Mouse (Mus musculus) MEL (cell line): Measurements from ENCODE around the gene Gck. TPM values are rescaled to one million over a fixed set of nuclear protein-coding genes. Genes with fewer than 3 reads are reported as not detected.

Experiments used
- DNase-seq: peaks from one replicate; pipeline ENCODE4 v3.0.0; 2011; ENCODE audit warnings: low read depth, low spot score
- H3K27ac ChIP-seq: 2 replicates; pipeline ENCODE4 v1.5.1; 2012; ENCODE audit warnings: low read depth, mild to moderate bottlenecking, control low read depth, low read length, moderate library complexity; ENCODE audit not compliant: control insufficient read depth
- H3K27me3 ChIP-seq, 2 experiments: fragments of 150-350 bp in 1 of 2; sonication (generic) in 1 of 2; 2 replicates each; pipeline ENCODE4 v1.6.1; 2012; ENCODE audit warnings: low read length in 2 of 2, mild to moderate bottlenecking in 2 of 2, improper control_type of control experiment in 1 of 2, moderate library complexity in 1 of 2; ENCODE audit not compliant: insufficient read depth in 2 of 2, control insufficient read depth in 1 of 2
- H3K36me3 ChIP-seq, 2 experiments: 2 replicates each; pipeline ENCODE4 v1.6.1; 2012 to 2014; ENCODE audit warnings: low read length in 2 of 2, improper control_type of control experiment in 1 of 2, inconsistent platforms in 1 of 2, mild to moderate bottlenecking in 1 of 2; ENCODE audit not compliant: insufficient read depth in 2 of 2, control insufficient read depth in 1 of 2
- H3K4me1 ChIP-seq, 2 experiments: fragments of 150-350 bp in 1 of 2; sonication (generic) in 1 of 2; 2 replicates each; pipeline ENCODE4 v1.6.1; 2012; ENCODE audit warnings: low read length in 2 of 2, improper control_type of control experiment in 1 of 2, mild to moderate bottlenecking in 1 of 2; ENCODE audit not compliant: insufficient read depth in 2 of 2, control insufficient read depth in 1 of 2
- H3K4me3 ChIP-seq, 2 experiments: fragments of 150-350 bp in 1 of 2; sonication (generic) in 1 of 2; 2 replicates each; pipeline ENCODE4 v1.5.1; 2012; ENCODE audit warnings: low read depth in 2 of 2, low read length in 2 of 2, mild to moderate bottlenecking in 2 of 2, moderate library complexity in 2 of 2, control low read depth in 1 of 2, improper control_type of control experiment in 1 of 2; ENCODE audit not compliant: control insufficient read depth in 1 of 2, insufficient read depth in 1 of 2
- H3K79me2 ChIP-seq: 2 replicates; pipeline ENCODE4 v1.6.1; 2012; ENCODE audit warnings: mild to moderate bottlenecking, low read length, moderate library complexity; ENCODE audit not compliant: control insufficient read depth, poor library complexity, insufficient read depth
- H3K9ac ChIP-seq: 2 replicates; pipeline ENCODE4 v1.6.1; 2012; ENCODE audit warnings: low read depth, mild to moderate bottlenecking, control low read depth, low read length, moderate library complexity; ENCODE audit not compliant: control insufficient read depth, poor library complexity, severe bottlenecking
- H3K9me3 ChIP-seq: fragments of 150-350 bp; sonication (generic); replicated peaks from 2 replicates; pipeline ENCODE4 v1.6.1; 2012; ENCODE audit warnings: mild to moderate bottlenecking, low read length, improper control_type of control experiment, moderate library complexity; ENCODE audit not compliant: insufficient read depth
- BHLHE40 ChIP-seq: IDR thresholded peaks from 2 replicates; pipeline ENCODE4 v1.6.1; 2012; ENCODE audit warnings: low read depth, mild to moderate bottlenecking, inconsistent platforms, low read length, improper control_type of control experiment, borderline replicate concordance
- CHD1 ChIP-seq: IDR thresholded peaks from 2 replicates; pipeline ENCODE4 v1.6.1; 2012; ENCODE audit warnings: low read depth, mild to moderate bottlenecking, inconsistent platforms, low read length, improper control_type of control experiment
- CTCF ChIP-seq, 3 experiments: IDR thresholded peaks in 2 of 3; conservative IDR thresholded peaks in 1 of 3; 2 replicates each; pipeline ENCODE4 v1.5.1; 2011 to 2012; ENCODE audit warnings: low read length in 3 of 3, low read depth in 2 of 3, mild to moderate bottlenecking in 2 of 3, improper control_type of control experiment in 1 of 3, inconsistent platforms in 1 of 3, mixed read lengths in 1 of 3, moderate library complexity in 1 of 3; ENCODE audit not compliant: control insufficient read depth in 1 of 3, insufficient read depth in 1 of 3, poor library complexity in 1 of 3, severe bottlenecking in 1 of 3
- E2F4 ChIP-seq: IDR thresholded peaks from 2 replicates; pipeline ENCODE4 v1.6.1; 2011; ENCODE audit warnings: low read depth, low read length, improper control_type of control experiment, borderline replicate concordance
- ELF1 ChIP-seq: IDR thresholded peaks from 2 replicates; pipeline ENCODE4 v1.6.1; 2014; ENCODE audit warnings: low read depth, mild to moderate bottlenecking, inconsistent platforms, low read length, improper control_type of control experiment, moderate library complexity
- EP300 ChIP-seq, 2 experiments: IDR thresholded peaks; 2 replicates each; pipeline ENCODE4 v1.6.1; 2011; ENCODE audit warnings: improper control_type of control experiment in 2 of 2, low read length in 2 of 2, low read depth in 1 of 2, mild to moderate bottlenecking in 1 of 2
- ETS1 ChIP-seq: IDR thresholded peaks from 2 replicates; pipeline ENCODE4 v1.6.1; 2012; ENCODE audit warnings: low read depth, mild to moderate bottlenecking, inconsistent platforms, low read length, improper control_type of control experiment, moderate library complexity
- GABPA ChIP-seq: IDR thresholded peaks from 2 replicates; pipeline ENCODE4 v1.6.1; 2012; ENCODE audit warnings: low read depth, mild to moderate bottlenecking, inconsistent platforms, low read length, improper control_type of control experiment, moderate library complexity
- HCFC1 ChIP-seq: IDR thresholded peaks from 2 replicates; pipeline ENCODE4 v1.6.1; 2012; ENCODE audit warnings: low read depth, mild to moderate bottlenecking, inconsistent platforms, low read length, improper control_type of control experiment, moderate library complexity
- JUND ChIP-seq: IDR thresholded peaks from 2 replicates; pipeline ENCODE4 v1.6.1; 2011; ENCODE audit warnings: low read depth, mild to moderate bottlenecking, improper control_type of control experiment, low read length
- MAFK ChIP-seq: IDR thresholded peaks from 2 replicates; pipeline ENCODE4 v1.6.1; 2011; ENCODE audit warnings: low read depth, mild to moderate bottlenecking, low read length, improper control_type of control experiment, borderline replicate concordance
- MAX ChIP-seq: IDR thresholded peaks from 2 replicates; pipeline ENCODE4 v1.6.1; 2011; ENCODE audit warnings: low read length, improper control_type of control experiment
- MAZ ChIP-seq: IDR thresholded peaks from 2 replicates; pipeline ENCODE4 v1.6.1; 2012; ENCODE audit warnings: low read depth, mild to moderate bottlenecking, inconsistent platforms, low read length, improper control_type of control experiment
- MXI1 ChIP-seq: IDR thresholded peaks from 2 replicates; pipeline ENCODE4 v1.6.1; 2011; ENCODE audit warnings: mild to moderate bottlenecking, low read depth, low read length, improper control_type of control experiment
- MYB ChIP-seq: IDR thresholded peaks from 2 replicates; pipeline ENCODE4 v1.6.1; 2011; ENCODE audit warnings: mild to moderate bottlenecking, low read depth, low read length, improper control_type of control experiment
- POLR2AphosphoS5 ChIP-seq: IDR thresholded peaks from 2 replicates; pipeline ENCODE4 v1.6.1; 2012; ENCODE audit warnings: low read depth, borderline replicate concordance, mild to moderate bottlenecking, inconsistent platforms, low read length, moderate library complexity, mixed read lengths
- RCOR1 ChIP-seq: IDR thresholded peaks from 2 replicates; pipeline ENCODE4 v1.6.1; 2012; ENCODE audit warnings: low read depth, mild to moderate bottlenecking, inconsistent platforms, low read length, improper control_type of control experiment
- TAL1 ChIP-seq: IDR thresholded peaks from 2 replicates; pipeline ENCODE4 v1.6.1; 2012; ENCODE audit warnings: mild to moderate bottlenecking, inconsistent platforms, low read length, moderate library complexity, mixed read lengths
- USF2 ChIP-seq, 2 experiments: IDR thresholded peaks; 2 replicates each; pipeline ENCODE4 v1.6.1; 2011 to 2012; ENCODE audit warnings: improper control_type of control experiment in 2 of 2, low read length in 2 of 2, borderline replicate concordance in 1 of 2, inconsistent platforms in 1 of 2, low read depth in 1 of 2, mild to moderate bottlenecking in 1 of 2; ENCODE audit not compliant: insufficient read depth in 1 of 2
- ZC3H11A ChIP-seq: IDR thresholded peaks from 2 replicates; pipeline ENCODE4 v1.6.1; 2012; ENCODE audit warnings: low read depth, mild to moderate bottlenecking, inconsistent platforms, low read length, improper control_type of control experiment
- ZKSCAN1 ChIP-seq: IDR thresholded peaks from 2 replicates; pipeline ENCODE4 v1.6.1; 2012; ENCODE audit warnings: low read depth, mild to moderate bottlenecking, inconsistent platforms, low read length, improper control_type of control experiment, moderate library complexity
- ZMIZ1 ChIP-seq: IDR thresholded peaks from 2 replicates; pipeline ENCODE4 v1.6.1; 2012; ENCODE audit warnings: low read depth, mild to moderate bottlenecking, inconsistent platforms, low read length, improper control_type of control experiment, moderate library complexity
- polyA plus RNA-seq, 2 experiments: library from polyadenylated mRNA; stranded (reverse) in 1 of 2; unstranded in 1 of 2; fragments of >175 nt in 1 of 2; fragments of >200 nt in 1 of 2; gene quantifications; 2 replicates each; pipeline versions ENCODE4 v1.2.1 to v1.2.4; 2012; ENCODE audit warnings: low replicate concordance in 2 of 2, low read depth in 1 of 2; ENCODE audit not compliant: insufficient read length in 2 of 2, insufficient read depth in 1 of 2, missing spikeins in 1 of 2
- total RNA-seq: library from RNA; depleted of rRNA; stranded (reverse); fragments of 300-350 nt; gene quantifications from 2 replicates; pipeline ENCODE4 v1.2.3, GENCODE M21; 2012

Gck gene
- total and polyA plus RNA-seq, 3 experiments, result not detected

- Histone ChIP-seq H3K9me3 (no peaks in the 10 kb centered on the region), H3K4me3 (no peak overlapping the region), H3K27me3 (no peaks in the 10 kb centered on the region), H3K36me3 (no peaks in the 10 kb centered on the region), H3K27ac (no peak overlapping the region), H3K79me2 (no peaks in the 10 kb centered on the region), H3K4me1 (no peaks in the 10 kb centered on the region), H3K9ac (no peak overlapping the region)
- no peak for DNase-seq
- TF ChIP-seq MYB (no peak), MAZ (no peak), MXI1 (no peak), ELF1 (no peak), POLR2AphosphoS5 (no peak), MAX (no peak)
Measured at GRCm38 (mm10) chr11:5980108-5980507, 30.2 kb upstream of the Gck start.

DNA sequence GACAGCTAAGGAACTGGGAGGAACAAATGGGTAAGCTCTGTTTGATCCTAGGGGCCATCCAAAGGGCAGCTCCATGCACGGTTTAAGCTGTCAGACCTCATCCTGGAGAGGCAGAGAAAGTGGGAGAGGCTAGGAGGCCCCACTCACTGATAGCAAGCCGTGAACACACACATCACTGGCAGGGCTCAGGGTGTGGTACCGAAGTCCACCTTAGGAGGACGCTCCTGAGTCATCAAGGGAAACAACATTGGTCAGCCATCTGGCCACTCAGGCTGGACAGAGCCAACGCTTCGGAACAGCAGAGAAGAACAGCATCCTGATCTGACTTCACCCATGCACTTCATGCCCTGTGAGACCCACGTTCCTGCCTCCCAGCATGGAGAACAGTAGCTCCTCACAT, 29.2 kb upstream of the Gck start:
- Histone ChIP-seq H3K9ac (no peak overlapping the region), H3K9me3 (no peaks in the 10 kb centered on the region), H3K4me1 (no peaks in the 10 kb centered on the region), H3K36me3 (no peaks in the 10 kb centered on the region), H3K79me2 (no peaks in the 10 kb centered on the region), H3K4me3 (no peak overlapping the region), H3K27ac (no peak overlapping the region), H3K27me3 (no peaks in the 10 kb centered on the region)
- no peak for TF ChIP-seq MAX
- TF ChIP-seq EP300 (IDR thresholded peaks at IDR 0.05; ENCODE audit: low read depth in 1 of 2, low read length in 2 of 2), result no peak
- no peak for TF ChIP-seq USF2 (IDR thresholded peaks at IDR 0.05; ENCODE audit: borderline replicate concordance in 1 of 2, insufficient read depth in 1 of 2, low read depth in 1 of 2, low read length in 2 of 2)
- TF ChIP-seq ETS1, result no peak
- TF ChIP-seq MAFK, result no peak
- TF ChIP-seq TAL1, result no peak
- TF ChIP-seq CHD1, result no peak
- peak in 1 of 3 experiments; percentile 26; a peak in 1 of 6 replicates for TF ChIP-seq CTCF (IDR thresholded peaks at IDR 0.05 in 2 of 3, conservative IDR thresholded peaks at IDR 0.05 in 1 of 3; ENCODE audit: control insufficient read depth in 1 of 3, insufficient read depth in 1 of 3, low read depth in 2 of 3, low read length in 3 of 3, poor library complexity in 1 of 3, severe bottlenecking in 1 of 3)
- DNase-seq, result no peak

GRCm38 (mm10) chr11:5976106-5976505, 26.2 kb upstream of the Gck start:
- Histone ChIP-seq H3K36me3 (no peaks in the 10 kb centered on the region), H3K27me3 (no peaks in the 10 kb centered on the region), H3K4me3 (no peak overlapping the region), H3K9ac (no peak overlapping the region), H3K27ac (no peak overlapping the region), H3K79me2 (no peaks in the 10 kb centered on the region)
- DNase-seq, result no peak
- TF ChIP-seq GABPA (no peak), HCFC1 (no peak), EP300 (IDR thresholded peaks at IDR 0.05; ENCODE audit: low read depth in 1 of 2, low read length in 2 of 2) (no peak), E2F4 (no peak), POLR2AphosphoS5 (no peak), ZKSCAN1 (no peak), ETS1 (no peak), BHLHE40 (no peak), CHD1 (no peak), CTCF (IDR thresholded peaks at IDR 0.05 in 2 of 3, conservative IDR thresholded peaks at IDR 0.05 in 1 of 3; ENCODE audit: control insufficient read depth in 1 of 3, insufficient read depth in 1 of 3, low read depth in 2 of 3, low read length in 3 of 3, poor library complexity in 1 of 3, severe bottlenecking in 1 of 3) (no peak), RCOR1 (no peak), ZMIZ1 (no peak), TAL1 (no peak), ZC3H11A (no peak), JUND (no peak)
- TF ChIP-seq, all 39 proteins: peak for 0
- Histone ChIP-seq H3K4me1 (no peaks in the 10 kb centered on the region), H3K9me3 (no peaks in the 10 kb centered on the region)
